Mouse (Mus musculus) splenic B cell, adult 2 months (primary cell): Measurements from ENCODE around the gene Wscd1.

Source experiments
- DNase-seq: peaks from one replicate; pipeline ENCODE4 v3.0.0-alpha.2; 2011; ENCODE audit warnings: low read depth, low spot score
- H3K27me3 ChIP-seq: 2 replicates; pipeline ENCODE4 v1.6.1; 2012; ENCODE audit warnings: mild to moderate bottlenecking, low read length, moderate library complexity, mixed read lengths; ENCODE audit not compliant: control insufficient read depth, poor library complexity, insufficient read depth, severe bottlenecking
- H3K36me3 ChIP-seq: 2 replicates; pipeline ENCODE4 v1.6.1; 2012; ENCODE audit warnings: mild to moderate bottlenecking, low read length, moderate library complexity, mixed read lengths; ENCODE audit not compliant: control insufficient read depth, poor library complexity, insufficient read depth, severe bottlenecking

The Wscd1 gene

DNA sequence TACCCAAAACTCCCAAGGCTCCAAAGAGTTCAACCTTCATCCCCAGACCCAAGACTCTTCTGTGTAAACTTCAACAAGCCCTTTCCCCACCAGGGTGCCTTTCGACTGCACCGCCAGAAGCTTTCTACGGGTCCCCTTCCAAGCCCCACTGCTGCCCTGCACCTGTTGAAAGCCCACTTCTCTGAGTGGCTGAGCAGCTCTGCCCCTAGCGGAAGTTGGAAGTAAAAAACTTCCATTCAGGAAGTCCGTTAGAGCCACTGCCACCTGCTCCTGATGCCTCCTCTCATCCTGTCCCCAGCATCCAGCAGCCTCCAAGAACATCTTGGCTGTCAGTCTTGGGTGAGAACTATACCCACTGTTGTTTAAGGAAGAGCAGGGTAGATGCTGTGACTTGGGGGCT lies at the start of gene Wscd1:
Gene Wscd1, plus strand, starts transcription at position 250 of the 400 bp plus-strand sequence.
- DNase-seq = no peak

DNA sequence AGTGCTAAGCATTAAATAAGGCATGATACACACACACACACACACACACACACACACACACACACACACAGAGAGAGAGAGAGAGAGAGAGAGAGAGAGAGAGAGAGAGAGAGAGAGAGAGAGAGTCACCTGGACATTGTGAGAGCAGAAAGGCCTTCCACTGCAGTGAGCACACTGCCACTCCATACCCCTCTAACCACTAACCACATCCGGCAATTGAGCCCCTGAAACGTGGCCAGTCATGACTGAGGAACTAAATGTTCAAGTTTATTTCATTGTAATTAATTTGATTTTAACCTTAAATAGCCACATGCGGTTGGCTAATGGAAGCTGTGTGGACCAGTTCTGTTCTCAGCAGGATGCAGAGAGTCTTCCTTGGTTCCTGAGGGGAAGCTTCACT lies 21.7 kb upstream of the Wscd1 start:
- no peaks in the 10 kb centered on the region for H3K36me3 ChIP-seq
- DNase-seq = peak; percentile 11
- H3K27me3 ChIP-seq = no peaks in the 10 kb centered on the region

More for the DNA sequence above, at the start of gene Wscd1:
- H3K36me3 ChIP-seq = no peaks in the 10 kb centered on the region
- no peaks in the 10 kb centered on the region for H3K27me3 ChIP-seq

GRCm38 (mm10) chr11:71729287-71729686 lies 20.4 kb upstream of the Wscd1 start:
- no peak for DNase-seq
- Histone ChIP-seq H3K27me3 (no peaks in the 10 kb centered on the region), H3K36me3 (no peaks in the 10 kb centered on the region)

DNA sequence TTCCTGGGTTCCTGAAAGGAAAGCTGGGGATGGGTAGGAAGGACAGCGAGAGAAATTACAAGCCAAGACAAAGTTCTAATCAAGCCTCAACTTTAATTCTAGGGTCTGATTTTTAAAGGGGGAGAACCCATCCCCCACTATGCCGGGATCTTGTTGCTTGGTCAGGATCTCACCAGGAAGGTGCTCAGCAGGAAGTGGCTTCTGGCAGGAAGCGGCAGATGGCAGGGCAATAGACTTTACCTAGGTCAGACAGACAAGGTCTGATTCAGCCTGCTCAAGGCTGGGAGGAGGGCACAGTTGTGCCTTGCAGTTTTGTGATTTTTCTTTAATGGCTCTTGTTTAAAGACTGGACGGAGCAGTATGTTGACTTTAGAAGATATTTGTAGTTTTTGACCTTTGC lies 15.9 kb upstream of the Wscd1 start:
- DNase-seq = no peak
- no peaks in the 10 kb centered on the region for H3K27me3 ChIP-seq
- no peaks in the 10 kb centered on the region for H3K36me3 ChIP-seq

GRCm38 (mm10) chr11:71737106-71737505 lies 12.6 kb upstream of the Wscd1 start:
- Histone ChIP-seq H3K27me3 (no peaks in the 10 kb centered on the region), H3K36me3 (no peaks in the 10 kb centered on the region)
- DNase-seq = no peak

- Histone ChIP-seq H3K36me3 (no peaks in the 10 kb centered on the region), H3K27me3 (no peaks in the 10 kb centered on the region)
- DNase-seq = no peak
Measured at GRCm38 (mm10) chr11:71738501-71739045, 11.1 kb upstream of the Wscd1 start.

DNA sequence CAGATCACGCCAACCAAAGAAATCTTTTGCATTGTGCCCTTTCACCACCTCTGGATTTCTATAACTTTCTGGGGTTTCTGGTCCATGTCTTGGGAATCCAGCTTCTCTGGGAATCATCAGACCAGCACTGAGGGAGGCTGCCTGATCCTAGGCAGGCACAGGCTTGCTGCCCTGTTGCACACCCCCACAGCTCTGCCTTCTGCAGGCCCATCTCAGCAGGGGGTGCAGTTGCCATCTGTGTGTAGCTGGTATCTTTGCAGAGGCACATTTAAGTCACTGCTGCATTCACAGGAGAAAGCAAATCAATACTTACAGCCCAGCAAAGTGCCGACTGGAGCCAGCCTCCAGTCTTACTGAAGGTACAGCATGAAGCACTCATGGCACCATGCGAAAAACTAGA lies 3.8 kb upstream of the Wscd1 start:
- DNase-seq = no peak
- no peaks in the 10 kb centered on the region for H3K27me3 ChIP-seq
- H3K36me3 ChIP-seq = no peaks in the 10 kb centered on the region

GRCm38 (mm10) chr11:71747719-71748118 lies 2.0 kb upstream of the Wscd1 start:
- Histone ChIP-seq H3K27me3 (no peaks in the 10 kb centered on the region), H3K36me3 (no peaks in the 10 kb centered on the region)
- DNase-seq = no peak

- no peak for DNase-seq
- Histone ChIP-seq H3K27me3 (no peaks in the 10 kb centered on the region), H3K36me3 (no peaks in the 10 kb centered on the region)
Measured at GRCm38 (mm10) chr11:71750534-71751173, 934 bp downstream of the Wscd1 start.

DNA sequence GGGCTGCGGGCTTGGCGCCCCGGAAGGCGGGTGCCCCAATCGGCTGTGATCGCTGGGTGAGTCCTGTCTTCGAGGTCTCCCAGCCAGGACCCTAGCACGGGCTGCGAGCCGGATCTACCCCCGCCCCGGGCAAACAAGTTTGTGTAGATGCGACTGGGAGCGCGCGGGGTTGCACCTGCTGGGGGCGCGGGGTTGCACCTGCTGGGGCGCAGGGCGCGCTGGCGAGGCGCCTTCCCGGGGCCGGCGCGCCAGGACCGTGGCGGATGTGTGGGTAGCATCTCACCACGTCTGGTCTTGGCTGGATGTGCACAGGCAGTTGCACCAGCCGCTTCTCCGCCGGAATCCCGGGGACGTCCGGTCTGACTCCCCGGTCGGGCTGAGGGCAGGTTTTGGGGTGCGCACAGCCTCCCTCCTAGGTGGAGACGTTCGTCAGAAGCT lies 1.5 kb downstream of the Wscd1 start:
- DNase-seq = no peak
- Histone ChIP-seq H3K36me3 (no peaks in the 10 kb centered on the region), H3K27me3 (no peaks in the 10 kb centered on the region)

DNA sequence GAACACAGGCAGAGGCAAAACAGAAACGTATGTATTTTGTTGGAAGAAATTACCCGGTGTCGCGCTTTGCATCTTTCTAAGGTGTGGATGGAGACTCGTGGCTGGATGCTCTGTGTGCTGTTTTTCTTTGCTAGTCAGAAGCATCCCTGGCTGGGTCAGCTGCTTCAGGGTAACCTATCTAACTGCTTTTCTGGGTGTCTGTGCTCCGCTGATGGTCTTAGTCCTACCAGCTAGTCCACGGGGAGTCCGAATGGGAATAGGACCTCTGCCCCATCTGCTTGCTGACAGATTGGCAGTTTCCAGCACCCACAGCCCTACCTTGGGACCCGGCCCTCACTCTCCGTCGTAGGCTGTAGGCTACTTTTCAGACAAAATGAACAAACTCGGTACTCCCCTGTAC lies 2.0 kb downstream of the Wscd1 start:
- Histone ChIP-seq H3K36me3 (no peaks in the 10 kb centered on the region), H3K27me3 (no peaks in the 10 kb centered on the region)
- DNase-seq = no peak

DNA sequence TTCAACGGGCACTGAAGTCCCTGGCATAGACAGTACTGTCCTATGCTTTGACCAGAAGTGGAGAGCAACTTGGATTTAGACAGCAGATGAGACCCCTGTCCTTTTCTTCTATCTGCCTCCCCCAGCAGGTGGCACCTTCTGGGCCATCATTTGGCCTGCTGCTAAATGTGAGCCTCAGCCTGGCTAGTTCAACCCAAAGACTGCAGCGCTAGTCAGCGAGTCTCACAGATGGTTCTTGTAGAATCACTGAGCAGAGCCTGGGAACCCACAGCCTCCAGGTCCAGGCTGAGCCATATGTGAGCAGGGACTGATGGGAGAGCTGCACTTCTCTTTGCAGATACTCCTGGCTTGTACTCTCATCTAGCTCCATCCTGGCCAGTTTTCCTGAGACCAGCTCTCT lies 2.9 kb downstream of the Wscd1 start:
- no peaks in the 10 kb centered on the region for H3K36me3 ChIP-seq
- no peak for DNase-seq
- H3K27me3 ChIP-seq = no peaks in the 10 kb centered on the region

DNA sequence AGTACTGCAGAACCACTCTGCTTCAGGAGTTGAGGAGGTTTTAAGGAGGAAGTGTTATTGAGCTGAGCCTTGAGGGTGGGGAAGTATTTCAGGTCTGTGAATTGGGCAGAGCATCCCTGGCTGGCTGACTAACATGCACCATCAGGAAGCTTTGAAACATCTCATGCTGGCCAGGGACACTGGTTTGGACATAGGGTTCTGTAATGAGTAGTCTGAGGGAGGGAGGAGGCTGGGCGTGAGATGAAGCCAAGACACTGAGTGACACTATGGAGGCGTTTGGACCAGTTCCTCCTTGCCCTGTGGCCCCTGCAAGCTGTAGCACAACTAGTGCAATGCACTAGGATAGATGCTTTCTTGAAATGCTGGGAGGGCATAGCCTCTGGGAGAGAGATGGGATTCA lies 5.4 kb downstream of the Wscd1 start:
- no peak for DNase-seq
- Histone ChIP-seq H3K36me3 (no peaks in the 10 kb centered on the region), H3K27me3 (no peaks in the 10 kb centered on the region)

- Histone ChIP-seq H3K36me3 (no peaks in the 10 kb centered on the region), H3K27me3 (no peaks in the 10 kb centered on the region)
- DNase-seq = no peak
Measured at GRCm38 (mm10) chr11:71756325-71756724, 6.6 kb downstream of the Wscd1 start.

DNA sequence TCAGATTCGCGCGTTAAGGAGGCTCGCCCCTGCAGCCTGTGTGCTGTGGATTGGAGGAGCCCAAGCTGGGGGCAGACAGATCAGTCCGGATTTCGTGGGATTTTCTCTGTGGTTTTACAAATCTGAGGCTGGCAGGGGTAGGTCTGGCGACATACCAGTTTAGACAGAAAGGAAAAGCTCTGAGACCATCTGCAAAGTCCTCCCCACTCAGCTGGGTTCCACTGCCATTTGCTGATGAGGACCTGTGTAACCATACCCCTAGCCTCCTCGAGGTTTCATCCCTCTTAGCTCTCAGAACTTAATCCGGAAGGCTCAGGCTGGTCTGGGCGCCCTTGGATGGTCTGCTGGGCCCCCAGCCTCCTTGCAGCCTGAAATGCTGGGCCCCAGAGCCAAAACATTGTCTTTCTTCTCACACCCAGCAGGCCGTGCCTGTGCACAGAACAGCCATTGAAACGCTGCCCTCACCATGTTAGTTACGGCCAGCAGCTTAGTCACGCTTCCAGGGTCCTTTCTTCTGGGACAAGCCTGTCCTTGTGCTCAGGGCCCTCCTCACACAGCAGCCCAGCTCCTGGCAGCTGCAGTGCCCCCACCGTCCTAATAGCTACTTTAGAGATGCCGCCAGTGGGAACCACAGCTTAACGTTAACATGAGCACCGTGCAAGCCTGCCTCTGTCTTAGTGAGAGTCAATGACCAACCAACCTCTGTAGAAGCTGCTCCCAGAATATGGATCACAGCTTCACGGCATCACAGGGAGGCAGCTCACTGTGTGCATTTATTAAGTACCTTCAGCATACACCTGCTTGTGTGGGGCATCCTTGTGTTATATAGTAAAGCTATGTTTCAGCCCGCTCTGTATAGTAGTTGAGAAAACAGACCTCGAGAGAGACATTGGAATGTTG lies 8.7 kb downstream of the Wscd1 start:
- Histone ChIP-seq H3K36me3 (no peaks in the 10 kb centered on the region), H3K27me3 (no peaks in the 10 kb centered on the region)
- no peak for DNase-seq
